Mouse (Mus musculus) embryonic fibroblast, embryonic 13.5 days (primary cell): ENCODE measurements at regions not wholly inside any gene's neighbourhood (a gene's known extent, or its start where the extent isn't known, plus 50 kb on each side); places are given as distances from the start of the nearest gene placed in this dataset.

Source experiments
- CTCF ChIP-seq: IDR thresholded peaks from 2 replicates; pipeline ENCODE4 v1.5.1; 2011; ENCODE audit warnings: mild to moderate bottlenecking, control low read depth, low read length, moderate library complexity, borderline replicate concordance; ENCODE audit not compliant: insufficient read depth
- POLR2A ChIP-seq: IDR thresholded peaks from 2 replicates; pipeline ENCODE4 v1.6.1; 2011; ENCODE audit warnings: low read depth, mild to moderate bottlenecking, control low read depth, low read length, moderate library complexity

DNA sequence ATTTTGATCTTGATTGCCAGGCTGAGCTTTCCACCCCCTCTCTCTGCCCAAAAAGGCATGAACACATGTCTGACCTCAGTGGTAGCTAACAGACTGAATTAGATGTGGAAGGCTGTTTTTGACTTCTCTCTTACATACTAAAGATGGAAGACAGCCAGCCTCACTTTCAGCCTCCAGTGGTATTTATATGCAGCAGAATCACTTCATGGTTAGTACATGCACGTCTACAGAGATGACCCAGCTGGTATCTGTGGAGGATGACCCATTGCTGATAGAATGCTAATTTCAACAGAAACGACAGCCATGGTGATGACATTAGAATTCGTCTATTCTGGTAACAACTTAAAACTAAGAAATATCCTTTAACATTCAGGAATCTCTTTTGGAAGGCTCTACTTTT lies 630.8 kb downstream of the Cetn3 start:
- no peak for TF ChIP-seq POLR2A
- TF ChIP-seq CTCF: no peak
